Mouse (Mus musculus) embryonic facial prominence, embryonic 12.5 days (tissue): Measurements from ENCODE around the gene Ripor1. TPM values are rescaled to one million over a fixed set of nuclear protein-coding genes. Genes with fewer than 3 reads are reported as not detected.
A peak's percentile ranks its signal among the peaks of the same experiment; 100 is the strongest.

Source experiments
- ATAC-seq: fragments of 200-750 bp; cut with Nextera tagmentation; 2 replicates; pipeline ENCODE4 v1.8.0; 2017; ENCODE audit not compliant: insufficient number of reproducible peaks, insufficient read depth, low FRiP score, low TSS enrichment
- H3K27ac ChIP-seq: fragments of 300-500 bp; sonication (generic); 2 replicates; pipeline ENCODE4 v1.5.1; 2016; ENCODE audit warnings: mild to moderate bottlenecking
- H3K27me3 ChIP-seq: fragments of 300-500 bp; sonication (generic); 2 replicates; pipeline ENCODE4 v1.6.1; 2016; ENCODE audit warnings: mild to moderate bottlenecking, moderate library complexity
- H3K36me3 ChIP-seq: fragments of 300-500 bp; sonication (generic); 2 replicates; pipeline ENCODE4 v1.6.1; 2016; ENCODE audit warnings: mild to moderate bottlenecking
- H3K4me1 ChIP-seq: fragments of 300-500 bp; sonication (generic); 2 replicates; pipeline ENCODE4 v1.6.1; 2016
- H3K4me2 ChIP-seq: fragments of 300-500 bp; sonication (generic); replicated peaks from 2 replicates; pipeline ENCODE4 v1.6.1; 2016; ENCODE audit warnings: mild to moderate bottlenecking, moderate library complexity
- H3K4me3 ChIP-seq: fragments of 300-500 bp; sonication (generic); 2 replicates; pipeline ENCODE4 v1.5.1; 2016; ENCODE audit warnings: mild to moderate bottlenecking
- H3K9ac ChIP-seq: fragments of 300-500 bp; sonication (generic); 2 replicates; pipeline ENCODE4 v1.6.1; 2016; ENCODE audit warnings: mild to moderate bottlenecking, moderate library complexity
- H3K9me3 ChIP-seq: fragments of 300-500 bp; sonication (generic); 2 replicates; pipeline ENCODE4 v1.6.1; 2016; ENCODE audit warnings: mild to moderate bottlenecking, moderate library complexity
- WGBS: fragments of 180-500 bp; shearing (Covaris S2); methylation state at CpG from one replicate; pipeline ENCODE4 v1.1.7; 2016; 5-methylcytosine and 5-hydroxymethylcytosine counted together
- polyA plus RNA-seq: library from polyadenylated mRNA; unstranded; fragments of >200 nt; fragmentation: Nextera tagmentation; extraction: Ambion mirVana; gene quantifications from 2 replicates; pipeline ENCODE4 v1.2.1, GENCODE M21; 2016

Gene Ripor1
- polyA plus RNA-seq, 1 experiment from 2014 or later = 15.3 TPM

DNA sequence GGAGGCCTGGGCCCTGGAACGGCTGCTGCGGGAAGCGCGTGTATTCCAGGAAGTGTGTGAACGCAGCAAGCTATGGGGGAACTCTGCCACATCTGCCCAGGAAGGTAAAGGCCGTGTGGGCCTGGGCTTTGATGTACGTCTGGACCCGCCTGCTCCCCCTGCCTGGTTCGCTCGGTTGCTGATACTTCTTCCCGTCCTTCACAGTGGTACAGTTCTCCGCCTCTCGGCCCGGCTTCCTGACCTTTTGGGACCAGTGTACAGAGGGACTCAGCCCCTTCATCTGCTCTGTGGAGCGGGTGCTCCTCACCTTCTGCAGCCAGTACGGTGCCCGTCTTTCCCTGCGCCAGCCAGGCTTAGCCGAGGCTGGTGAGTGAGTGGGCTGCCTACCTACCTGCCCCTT is 15.2 kb downstream of the Ripor1 start:
- no peak overlapping the region for H3K4me2 ChIP-seq
- H3K9me3 ChIP-seq = no peaks in the 10 kb centered on the region
- 0 out of 2 replicates have a peak, but pooled peaks cover 6% of the 10 kb centered on the region for H3K27me3 ChIP-seq
- no peak overlapping the region for H3K27ac ChIP-seq
- no peak overlapping the region for H3K4me3 ChIP-seq
- H3K4me1 ChIP-seq = peaks cover 26% of the 10 kb centered on the region
- ATAC-seq = no peak
- WGBS = 92% methylated on average over 19 of the region's 19 CpGs
- peaks cover 64% of the 10 kb centered on the region for H3K36me3 ChIP-seq
- H3K9ac ChIP-seq = no peak overlapping the region

DNA sequence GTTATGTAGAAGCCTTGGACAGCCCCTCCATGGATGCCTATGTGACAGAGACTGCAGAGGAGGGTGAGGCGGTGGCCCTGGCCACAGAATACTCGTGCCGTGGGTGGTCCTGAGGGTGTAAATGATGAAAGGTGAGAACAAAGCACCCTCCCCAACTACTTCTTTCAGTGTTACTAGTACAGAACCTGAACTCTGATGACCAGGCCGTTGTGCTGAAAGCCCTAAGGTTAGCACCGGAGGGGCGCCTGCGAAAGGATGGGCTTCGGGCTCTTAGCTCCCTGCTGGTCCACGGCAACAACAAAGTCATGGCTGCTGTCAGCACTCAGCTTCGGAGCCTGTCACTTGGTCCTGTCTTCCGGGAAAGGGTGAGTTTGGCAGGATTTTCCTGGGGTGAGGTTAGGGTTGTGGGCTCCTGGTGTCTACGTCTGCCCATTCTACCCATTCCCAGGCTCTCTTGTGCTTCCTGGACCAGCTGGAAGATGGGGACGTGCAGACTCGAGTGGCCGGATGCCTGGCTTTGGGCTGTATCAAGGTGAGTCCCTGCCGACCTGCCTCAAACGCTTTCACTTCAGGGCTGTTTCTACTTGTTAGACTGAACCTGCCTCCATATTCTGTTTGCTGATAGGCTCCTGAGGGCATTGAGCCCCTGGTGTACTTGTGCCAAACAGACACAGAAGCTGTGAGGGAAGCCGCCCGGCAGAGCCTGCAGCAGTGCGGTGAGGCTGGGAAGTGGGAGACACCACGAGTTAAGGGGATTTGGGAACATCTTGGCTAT is 16.1 kb downstream of the Ripor1 start:
- Histone ChIP-seq H3K27ac (no peak overlapping the region), H3K4me1 (peaks cover 26% of the 10 kb centered on the region), H3K36me3 (peaks cover 57% of the 10 kb centered on the region), H3K4me2 (no peak overlapping the region), H3K27me3 (no peaks in the 10 kb centered on the region), H3K9ac (no peak overlapping the region), H3K4me3 (no peak overlapping the region), H3K9me3 (no peaks in the 10 kb centered on the region)
- 88% methylated on average over 21 of the region's 21 CpGs for WGBS
- no peak for ATAC-seq

DNA sequence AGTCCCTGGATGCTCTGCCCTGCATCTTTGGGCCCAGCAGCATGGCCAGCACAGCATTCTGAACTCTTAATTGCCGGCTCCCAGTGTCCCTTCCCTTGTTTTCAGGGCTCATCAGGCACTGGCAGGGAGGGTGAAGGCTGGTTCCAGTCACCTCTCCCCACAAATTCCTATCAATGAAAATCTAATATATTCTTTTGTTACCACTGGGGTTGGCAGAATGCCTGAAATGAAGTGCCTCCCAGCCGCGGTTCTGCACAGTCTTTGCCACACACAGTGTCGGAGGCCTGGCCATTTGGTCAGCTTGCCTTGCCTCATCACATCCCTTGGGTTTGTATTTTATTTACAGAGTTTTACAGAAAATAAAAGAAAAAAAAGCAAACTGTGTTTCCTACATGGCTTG is 16.8 kb downstream of the Ripor1 start:
- WGBS = 79% methylated on average over 4 of the region's 4 CpGs
- no peak for ATAC-seq

DNA sequence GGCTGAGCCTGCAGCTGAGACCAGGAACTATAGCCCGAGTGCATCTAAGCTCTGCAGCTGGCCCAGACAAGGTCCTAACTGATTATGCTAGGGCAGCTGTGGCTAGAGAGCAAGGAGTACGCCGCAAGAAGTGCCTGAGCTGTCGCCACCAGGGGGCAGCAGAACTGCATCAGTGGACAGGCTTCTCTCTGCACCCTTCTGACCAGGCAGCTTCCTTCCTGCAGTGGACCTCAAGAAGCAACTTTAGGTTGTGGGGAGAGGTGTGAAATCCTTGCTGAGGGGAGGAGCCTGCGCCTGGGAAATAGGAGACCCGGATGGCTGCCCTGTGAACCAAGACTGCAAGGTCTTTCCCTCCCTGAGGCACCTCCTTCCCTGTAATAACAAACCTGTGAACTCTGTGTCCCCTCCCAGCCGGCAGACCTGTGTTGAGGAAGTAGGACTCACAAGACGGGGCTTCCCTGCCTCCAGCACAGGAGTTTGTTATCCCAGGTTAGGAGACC is 17.4 kb downstream of the Ripor1 start:
- H3K4me3 ChIP-seq = no peak overlapping the region
- peak; percentile 82 for ATAC-seq

More for the DNA sequence above, 16.8 kb downstream of the Ripor1 start:
- Histone ChIP-seq H3K4me3 (no peak overlapping the region), H3K36me3 (peaks cover 52% of the 10 kb centered on the region), H3K9ac (no peak overlapping the region), H3K27me3 (no peaks in the 10 kb centered on the region), H3K4me2 (no peak overlapping the region), H3K4me1 (peaks cover 26% of the 10 kb centered on the region), H3K9me3 (no peaks in the 10 kb centered on the region), H3K27ac (no peak overlapping the region)

DNA sequence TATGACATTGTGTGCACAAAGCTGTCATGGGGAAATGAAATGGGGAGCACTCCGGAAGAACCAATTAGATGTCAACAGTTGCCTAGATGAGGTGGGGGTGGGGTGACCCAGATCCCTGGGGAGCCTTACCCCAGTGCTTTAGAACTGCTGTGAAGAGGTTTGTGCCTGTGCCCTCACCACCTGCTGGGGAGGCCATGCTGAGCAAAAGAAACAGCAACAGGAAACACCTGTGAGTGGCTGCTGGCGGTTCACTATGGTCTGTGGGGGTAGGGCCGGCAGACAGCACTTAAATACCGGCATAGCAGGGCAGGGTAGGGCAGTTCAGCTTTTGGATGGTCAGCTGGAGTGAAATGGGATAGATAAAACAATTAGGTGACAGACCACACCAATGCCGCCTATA is 18.1 kb downstream of the Ripor1 start:
- Histone ChIP-seq H3K4me1 (peaks cover 26% of the 10 kb centered on the region), H3K4me2 (no peak overlapping the region), H3K9me3 (no peaks in the 10 kb centered on the region), H3K9ac (no peak overlapping the region), H3K27me3 (no peaks in the 10 kb centered on the region), H3K4me3 (no peak overlapping the region), H3K27ac (peak overlapping the region; percentile 47), H3K36me3 (peaks cover 39% of the 10 kb centered on the region)
- WGBS = 17% methylated on average over 5 of the region's 5 CpGs
- ATAC-seq = no peak

More for the DNA sequence above, 17.4 kb downstream of the Ripor1 start:
- Histone ChIP-seq H3K27me3 (no peaks in the 10 kb centered on the region), H3K4me2 (no peak overlapping the region), H3K36me3 (peaks cover 46% of the 10 kb centered on the region), H3K27ac (peak overlapping the region; percentile 69; the same call in 1 of the 2 replicates), H3K9ac (peak overlapping the region; percentile 16; the same call in 1 of the 2 replicates), H3K4me1 (peaks cover 26% of the 10 kb centered on the region), H3K9me3 (no peaks in the 10 kb centered on the region)
- WGBS = 1% methylated on average over 8 of the region's 8 CpGs

DNA sequence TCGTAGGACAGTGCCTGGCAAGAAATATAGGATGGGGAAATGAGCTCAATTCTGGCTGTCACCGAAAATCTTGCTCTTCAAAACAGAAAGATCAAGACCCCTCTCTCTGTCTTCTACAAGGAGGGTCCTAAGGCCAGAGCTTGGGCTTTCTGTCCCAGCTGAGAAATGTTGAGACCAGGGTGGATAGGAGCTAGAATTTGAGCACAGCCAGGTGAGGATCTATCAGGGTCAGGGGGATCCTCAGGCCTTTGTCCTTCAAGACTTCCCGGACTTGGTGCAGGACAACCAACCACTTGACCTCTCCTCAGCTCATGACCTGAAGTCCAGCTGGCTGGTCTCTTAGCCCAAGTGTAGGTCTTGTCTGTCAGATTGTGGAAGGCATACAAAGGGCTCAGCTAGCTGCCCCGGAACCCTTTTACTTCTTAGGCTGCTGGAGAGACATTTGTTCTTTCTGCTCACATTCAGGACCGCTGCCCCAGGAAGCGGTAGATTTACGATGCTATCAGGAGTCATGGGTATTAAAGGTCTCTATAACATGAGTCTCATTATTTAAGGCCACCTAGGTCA is 18.7 kb downstream of the Ripor1 start:
- Histone ChIP-seq H3K36me3 (peaks cover 33% of the 10 kb centered on the region), H3K9ac (no peak overlapping the region), H3K4me1 (peaks cover 26% of the 10 kb centered on the region), H3K4me3 (no peak overlapping the region), H3K27ac (peak overlapping the region; percentile 47; the same call in 1 of the 2 replicates), H3K4me2 (no peak overlapping the region), H3K27me3 (no peaks in the 10 kb centered on the region), H3K9me3 (no peaks in the 10 kb centered on the region)
- WGBS = 59% methylated on average over 7 of the region's 7 CpGs
- ATAC-seq = no peak

DNA sequence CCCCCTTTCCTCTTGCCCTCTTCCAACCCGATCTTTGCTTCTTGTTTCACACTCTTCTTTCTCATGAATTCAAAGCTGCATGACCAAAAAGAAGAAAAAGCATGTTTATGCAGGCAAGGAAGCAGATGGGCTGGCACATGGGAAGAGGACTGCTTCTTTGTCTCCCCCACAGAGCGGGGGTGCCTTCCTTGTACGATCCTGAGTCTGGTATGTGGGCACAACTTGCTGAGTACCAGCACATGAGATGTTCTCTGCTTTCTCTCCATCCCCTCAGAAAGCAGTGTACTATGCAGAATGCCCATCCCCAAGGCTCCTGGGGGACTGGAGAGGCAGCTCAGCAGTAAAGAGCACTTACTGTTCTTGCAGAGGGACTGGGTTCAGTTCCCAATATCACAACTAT is 19.3 kb downstream of the Ripor1 start:
- ATAC-seq = no peak
- Histone ChIP-seq H3K36me3 (peaks cover 26% of the 10 kb centered on the region), H3K4me3 (no peak overlapping the region), H3K27ac (peak overlapping the region; percentile 83), H3K27me3 (no peaks in the 10 kb centered on the region), H3K4me2 (no peak overlapping the region), H3K4me1 (peaks cover 26% of the 10 kb centered on the region), H3K9me3 (no peaks in the 10 kb centered on the region), H3K9ac (peak overlapping the region; percentile 15; the same call in 1 of the 2 replicates)
- 55% methylated on average over 3 of the region's 3 CpGs for WGBS

DNA sequence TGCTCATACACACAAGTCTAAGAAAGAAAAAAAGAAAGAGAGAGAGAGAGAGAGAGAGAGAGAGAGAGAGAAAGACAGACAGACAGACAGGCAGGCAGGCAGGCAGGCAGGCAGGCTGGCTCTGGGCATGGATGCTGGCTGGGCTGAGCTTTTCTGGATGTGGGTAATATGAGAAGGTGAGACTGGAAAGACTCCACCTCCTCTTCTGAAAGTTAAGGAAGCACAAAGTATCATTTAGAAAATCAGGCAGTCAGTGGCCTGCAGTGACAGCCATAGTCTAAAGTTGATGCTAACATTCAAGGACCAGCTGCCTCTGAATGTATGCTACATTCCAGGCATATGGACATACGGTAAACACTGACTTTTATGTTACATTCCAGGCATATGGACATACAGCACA is 19.8 kb downstream of the Ripor1 start:
- Histone ChIP-seq H3K4me3 (no peak overlapping the region), H3K4me2 (no peak overlapping the region), H3K4me1 (peaks cover 26% of the 10 kb centered on the region), H3K27ac (peak overlapping the region; percentile 83), H3K9ac (peak overlapping the region; percentile 15; the same call in 1 of the 2 replicates), H3K27me3 (no peaks in the 10 kb centered on the region), H3K9me3 (no peaks in the 10 kb centered on the region), H3K36me3 (peaks cover 22% of the 10 kb centered on the region)
- 42% methylated on average over 1 of the region's 1 CpGs for WGBS
- no peak for ATAC-seq

DNA sequence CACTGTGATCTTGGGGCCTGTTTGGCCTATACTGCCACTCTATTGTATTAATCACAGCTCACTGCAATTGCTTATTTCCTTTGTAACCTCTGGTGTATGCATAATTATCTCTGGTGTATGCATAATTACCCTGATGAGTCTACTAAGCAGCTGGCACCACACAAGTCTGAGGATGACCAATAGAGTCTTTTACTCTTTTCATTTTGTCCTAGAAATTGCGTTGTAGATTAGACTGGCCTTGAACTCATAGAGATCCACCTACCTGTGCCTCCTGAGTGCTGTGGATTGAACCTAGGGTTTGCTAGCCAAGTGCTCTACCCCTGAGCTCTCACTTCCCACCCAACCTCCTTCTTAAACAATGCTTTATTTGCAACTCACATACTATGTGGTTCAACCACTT is 21.0 kb downstream of the Ripor1 start:
- Histone ChIP-seq H3K4me3 (no peak overlapping the region), H3K27me3 (no peaks in the 10 kb centered on the region), H3K27ac (no peak overlapping the region), H3K9me3 (no peaks in the 10 kb centered on the region), H3K36me3 (peaks cover 10% of the 10 kb centered on the region; the same call in 1 of the 2 replicates), H3K9ac (no peak overlapping the region), H3K4me2 (no peak overlapping the region), H3K4me1 (peaks cover 26% of the 10 kb centered on the region)
- ATAC-seq = no peak
- WGBS = 94% methylated on average over 1 of the region's 1 CpGs

DNA sequence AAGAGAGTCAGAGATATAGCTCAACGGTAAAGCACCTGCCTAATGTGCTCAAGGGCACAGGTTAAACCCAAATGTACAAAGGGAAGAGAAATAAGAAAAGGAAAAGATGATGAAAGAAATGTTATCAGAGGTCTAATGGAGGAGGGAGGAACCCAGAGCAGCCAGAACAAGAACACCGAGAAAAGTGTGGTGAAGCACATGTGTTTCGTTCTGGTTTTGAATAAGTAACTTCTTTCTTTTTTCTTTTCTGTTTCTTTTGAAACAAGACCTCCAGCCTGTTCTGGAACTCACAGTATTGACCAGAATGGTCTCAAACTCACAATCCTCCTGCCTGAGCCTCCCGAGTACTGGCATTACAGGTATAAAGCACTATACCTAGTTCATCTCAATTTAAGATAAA is 24.3 kb downstream of the Ripor1 start:
- Histone ChIP-seq H3K9me3 (no peaks in the 10 kb centered on the region), H3K4me1 (peaks cover 8% of the 10 kb centered on the region), H3K27ac (no peak overlapping the region), H3K27me3 (no peaks in the 10 kb centered on the region), H3K9ac (no peak overlapping the region), H3K4me2 (no peak overlapping the region), H3K4me3 (no peak overlapping the region), H3K36me3 (no peaks in the 10 kb centered on the region)
- 90% methylated on average over 4 of the region's 4 CpGs for WGBS
- ATAC-seq = no peak

DNA sequence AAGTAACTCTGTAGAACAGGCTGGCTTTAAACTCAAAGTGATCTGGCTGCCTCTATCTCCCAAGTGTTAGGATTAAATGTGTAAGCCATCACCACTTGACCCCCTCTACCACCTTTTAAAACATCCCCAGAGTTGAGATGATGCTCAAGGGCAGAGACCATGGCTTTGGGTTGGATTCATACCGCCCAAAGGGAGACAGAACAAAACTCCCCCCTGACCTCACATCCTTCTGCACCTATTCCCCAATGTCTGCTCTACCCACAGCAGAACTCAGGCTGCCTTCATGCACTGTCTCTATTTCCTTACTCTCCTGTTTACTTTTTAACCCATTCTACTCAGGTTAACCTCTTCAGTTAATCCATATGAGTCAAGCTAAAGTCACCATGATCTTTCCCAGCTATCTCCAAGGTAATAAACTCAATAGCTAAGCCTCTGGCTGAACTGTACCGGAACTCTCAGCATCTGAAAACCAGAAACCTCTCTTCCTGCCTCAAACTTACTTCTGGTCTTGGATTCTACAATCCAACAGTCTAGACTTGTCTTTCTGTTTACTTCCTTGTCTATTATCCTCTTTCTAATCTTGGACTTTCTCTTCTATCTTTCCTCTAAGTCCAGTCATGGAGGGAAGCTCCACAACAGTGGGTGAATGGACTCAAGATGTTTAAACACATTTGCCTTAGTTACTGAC is 29.9 kb downstream of the Ripor1 start:
- Histone ChIP-seq H3K4me1 (peaks cover 22% of the 10 kb centered on the region), H3K36me3 (no peaks in the 10 kb centered on the region), H3K9ac (peak overlapping the region; percentile 98; the same call in 1 of the 2 replicates), H3K9me3 (no peaks in the 10 kb centered on the region), H3K4me2 (peak overlapping the region; percentile 88), H3K27me3 (no peaks in the 10 kb centered on the region), H3K27ac (no peak overlapping the region), H3K4me3 (peak overlapping the region; percentile 68; the same call in 1 of the 2 replicates)
- ATAC-seq = no peak
- 85% methylated on average over 2 of the region's 2 CpGs for WGBS
